Mouse (Mus musculus): ENCODE measurements around the gene Lipe.
"Not testable (repeated sequence)": the region's sequence is repeated elsewhere in the genome, so short reads cannot be mapped to it uniquely, and the experiment has no call there.

The Lipe gene

GRCm38 (mm10) chr7:25398610-25399009 lies at the start of gene Lipe:
TSS of gene Lipe (minus strand) at chr7:25398710.
- DNase-seq (ENCODE audit: low read depth) = no peak

GRCm38 (mm10) chr7:25440816-25441153 lies 42.3 kb upstream of the Lipe start:
- DNase-seq (ENCODE audit: low read depth) = no peak

GRCm38 (mm10) chr7:25439978-25440815 lies 41.7 kb upstream of the Lipe start:
- DNase-seq (ENCODE audit: low read depth) = no peak

- DNase-seq (ENCODE audit: low read depth) = no peak
These were observed 40.8 kb upstream of the Lipe start for GRCm38 (mm10) chr7:25439124-25439822.

GRCm38 (mm10) chr7:25436704-25437103 lies 38.2 kb upstream of the Lipe start:
- no peak for DNase-seq (ENCODE audit: low read depth)

GRCm38 (mm10) chr7:25436226-25436625 lies 37.7 kb upstream of the Lipe start:
- DNase-seq (ENCODE audit: low read depth) = no peak

GRCm38 (mm10) chr7:25435546-25435851 lies 37.0 kb upstream of the Lipe start:
- no peak for DNase-seq (ENCODE audit: low read depth)

GRCm38 (mm10) chr7:25434654-25435545 lies 36.4 kb upstream of the Lipe start:
- DNase-seq (ENCODE audit: low read depth) = no peak

- DNase-seq (ENCODE audit: low read depth) = no peak
These were observed 35.5 kb upstream of the Lipe start for GRCm38 (mm10) chr7:25433781-25434560.

GRCm38 (mm10) chr7:25433007-25433541 lies 34.6 kb upstream of the Lipe start:
- DNase-seq (ENCODE audit: low read depth) = no peak

GRCm38 (mm10) chr7:25432381-25432780 lies 33.9 kb upstream of the Lipe start:
- DNase-seq (ENCODE audit: low read depth) = no peak

- no peak for DNase-seq (ENCODE audit: low read depth)
These were observed 31.6 kb upstream of the Lipe start for GRCm38 (mm10) chr7:25429886-25430784.

- no peak for DNase-seq (ENCODE audit: low read depth)
These were observed 29.8 kb upstream of the Lipe start for GRCm38 (mm10) chr7:25428321-25428720.

- DNase-seq (ENCODE audit: low read depth) = no peak
These were observed 28.6 kb upstream of the Lipe start for GRCm38 (mm10) chr7:25427144-25427543.

GRCm38 (mm10) chr7:25426380-25426779 lies 27.9 kb upstream of the Lipe start:
- DNase-seq (ENCODE audit: low read depth) = not testable (repeated sequence)

- peak; percentile 71 for DNase-seq (ENCODE audit: low read depth)
These were observed 25.9 kb upstream of the Lipe start for GRCm38 (mm10) chr7:25424429-25424828.

GRCm38 (mm10) chr7:25422286-25422841 lies 23.9 kb upstream of the Lipe start:
- no peak for DNase-seq (ENCODE audit: low read depth)

- DNase-seq (ENCODE audit: low read depth) = no peak
These were observed 21.4 kb upstream of the Lipe start for GRCm38 (mm10) chr7:25419943-25420342.

- DNase-seq (ENCODE audit: low read depth) = no peak
These were observed 21.0 kb upstream of the Lipe start for GRCm38 (mm10) chr7:25419536-25419935.

GRCm38 (mm10) chr7:25417597-25417996 lies 19.1 kb upstream of the Lipe start:
- no peak for DNase-seq (ENCODE audit: low read depth)
